Mouse (Mus musculus) testis, adult 2 months (tissue): ENCODE data around the gene Lmx1a.

Experiments
- CTCF ChIP-seq: fragments of 200-500 bp; IDR thresholded peaks from 2 replicates; pipeline ENCODE4 v1.5.1; 2012; ENCODE audit warnings: low read depth, mild to moderate bottlenecking, inconsistent platforms, low read length, moderate library complexity; ENCODE audit not compliant: control insufficient read depth, insufficient read depth, insufficient replicate concordance
- POLR2A ChIP-seq: fragments of 200-500 bp; IDR thresholded peaks from 2 replicates; pipeline ENCODE4 v1.6.1; 2012; ENCODE audit warnings: low read depth, mild to moderate bottlenecking, inconsistent platforms, low read length, moderate library complexity; ENCODE audit not compliant: control insufficient read depth

DNA sequence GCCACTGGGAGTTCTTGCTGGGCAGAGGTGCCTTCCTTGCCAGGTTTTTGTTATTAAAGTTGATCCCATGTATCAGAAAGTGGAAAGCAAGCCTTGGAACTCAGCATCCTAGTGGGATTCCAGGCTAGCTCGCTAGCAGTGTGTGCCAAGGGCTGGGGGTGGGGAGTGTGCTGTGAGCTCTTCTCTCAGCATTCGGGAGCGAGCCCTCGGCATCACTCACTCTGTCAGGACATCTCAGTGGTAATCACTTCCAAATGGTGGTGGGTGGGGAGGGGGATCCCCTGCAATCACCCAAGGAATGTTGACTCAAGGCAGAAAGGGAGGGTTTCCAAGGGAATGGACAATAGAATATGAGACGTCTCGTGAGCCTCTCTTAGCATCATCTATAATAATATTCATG, 45.4 kb downstream of the Lmx1a start:
- TF ChIP-seq POLR2A, result no peak
- no peak for TF ChIP-seq CTCF
